Mouse (Mus musculus): ENCODE data around the gene Fbxw11. TPM values are rescaled to one million over a fixed set of nuclear protein-coding genes. Genes with fewer than 3 reads are reported as not detected.

The Fbxw11 gene
- total RNA-seq, 1 experiment, result 45.8 TPM

GRCm38 (mm10) chr11:32619866-32620456 is 22.6 kb upstream of the Fbxw11 start:
- no peak for DNase-seq (ENCODE audit: low read depth, low spot score)
- Histone ChIP-seq H3K4me3 (ENCODE audit: insufficient read depth in 1 of 2, low read depth in 1 of 2, low read length in 2 of 2, poor library complexity in 1 of 2, severe bottlenecking in 1 of 2) (no peak overlapping the region), H3K4me1 (ENCODE audit: control insufficient read depth in 2 of 2, insufficient read depth in 2 of 2, low read length in 2 of 2, poor library complexity in 1 of 2) (peaks cover 2 to 11% of the 10 kb centered on the region in 2 experiments; a peak in 2 of 4 replicates), H3K27ac (ENCODE audit: insufficient read depth, low read depth, low read length, poor library complexity, severe bottlenecking) (no peak overlapping the region), H3K9ac (ENCODE audit: insufficient read depth, low read depth, low read length, poor library complexity, severe bottlenecking) (no peak overlapping the region), H3K9me3 (ENCODE audit: control insufficient read depth, insufficient read depth, low read depth, low read length) (no peaks in the 10 kb centered on the region), H3K36me3 (ENCODE audit: control insufficient read depth, insufficient read depth, low read length, poor library complexity, severe bottlenecking) (peaks cover 9% of the 10 kb centered on the region; the same call in 1 of the 2 replicates)
- in situ Hi-C loops (cut with MboI; ENCODE audit: low sequenced_read_pairs in 2 of 2, unreplicated experiment in 2 of 2), result no loop called here
- TF ChIP-seq ZC3H11A (IDR thresholded peaks at IDR 0.05; ENCODE audit: borderline replicate concordance, low read depth, low read length), result no peak
- no peak for TF ChIP-seq ZNF384 (IDR thresholded peaks at IDR 0.05; ENCODE audit: low read depth, low read length)
- TF ChIP-seq CHD2 (IDR thresholded peaks at IDR 0.05; ENCODE audit: low read depth, low read length), result no peak
- TF ChIP-seq HCFC1 (IDR thresholded peaks at IDR 0.05; ENCODE audit: borderline replicate concordance, insufficient read depth, low read length), result no peak
- no peak for TF ChIP-seq MAFK (IDR thresholded peaks at IDR 0.05; ENCODE audit: insufficient read depth, low read depth, low read length)

- no peak overlapping the region for H3K27ac ChIP-seq (ENCODE audit: insufficient read depth, low read depth, low read length, poor library complexity, severe bottlenecking)
- H3K4me1 ChIP-seq (ENCODE audit: control insufficient read depth in 2 of 2, insufficient read depth in 2 of 2, low read length in 2 of 2, poor library complexity in 1 of 2), result 0 out of 4 replicates have a peak, but pooled peaks cover 0 to 4% of the 10 kb centered on the region in 2 experiments
- TF ChIP-seq MAFK (IDR thresholded peaks at IDR 0.05; ENCODE audit: insufficient read depth, low read depth, low read length) (no peak), ZNF384 (IDR thresholded peaks at IDR 0.05; ENCODE audit: low read depth, low read length) (no peak), CHD2 (IDR thresholded peaks at IDR 0.05; ENCODE audit: low read depth, low read length) (no peak), HCFC1 (IDR thresholded peaks at IDR 0.05; ENCODE audit: borderline replicate concordance, insufficient read depth, low read length) (no peak), ZC3H11A (IDR thresholded peaks at IDR 0.05; ENCODE audit: borderline replicate concordance, low read depth, low read length) (no peak)
- H3K9ac ChIP-seq (ENCODE audit: insufficient read depth, low read depth, low read length, poor library complexity, severe bottlenecking), result no peak overlapping the region
- DNase-seq (ENCODE audit: low read depth, low spot score), result no peak
- no peaks in the 10 kb centered on the region for H3K9me3 ChIP-seq (ENCODE audit: control insufficient read depth, insufficient read depth, low read depth, low read length)
- no peak overlapping the region for H3K4me3 ChIP-seq (ENCODE audit: insufficient read depth in 1 of 2, low read depth in 1 of 2, low read length in 2 of 2, poor library complexity in 1 of 2, severe bottlenecking in 1 of 2)
- peaks cover 7% of the 10 kb centered on the region; the same call in 1 of the 2 replicates for H3K36me3 ChIP-seq (ENCODE audit: control insufficient read depth, insufficient read depth, low read length, poor library complexity, severe bottlenecking)
- in situ Hi-C loops (cut with MboI; ENCODE audit: low sequenced_read_pairs in 2 of 2, unreplicated experiment in 2 of 2), result no loop called here
Observed at GRCm38 (mm10) chr11:32621831-32622478, 20.6 kb upstream of the Fbxw11 start.

- in situ Hi-C loops (cut with MboI; ENCODE audit: low sequenced_read_pairs in 2 of 2, unreplicated experiment in 2 of 2), result no loop called here
- Histone ChIP-seq H3K4me1 (ENCODE audit: control insufficient read depth in 2 of 2, insufficient read depth in 2 of 2, low read length in 2 of 2, poor library complexity in 1 of 2) (0 out of 4 replicates have a peak, but pooled peaks cover 0 to 4% of the 10 kb centered on the region in 2 experiments), H3K36me3 (ENCODE audit: control insufficient read depth, insufficient read depth, low read length, poor library complexity, severe bottlenecking) (peaks cover 3% of the 10 kb centered on the region; the same call in 1 of the 2 replicates), H3K4me3 (ENCODE audit: insufficient read depth in 1 of 2, low read depth in 1 of 2, low read length in 2 of 2, poor library complexity in 1 of 2, severe bottlenecking in 1 of 2) (no peak overlapping the region), H3K9me3 (ENCODE audit: control insufficient read depth, insufficient read depth, low read depth, low read length) (no peaks in the 10 kb centered on the region), H3K9ac (ENCODE audit: insufficient read depth, low read depth, low read length, poor library complexity, severe bottlenecking) (no peak overlapping the region), H3K27ac (ENCODE audit: insufficient read depth, low read depth, low read length, poor library complexity, severe bottlenecking) (no peak overlapping the region)
- TF ChIP-seq HCFC1 (IDR thresholded peaks at IDR 0.05; ENCODE audit: borderline replicate concordance, insufficient read depth, low read length) (no peak), ZC3H11A (IDR thresholded peaks at IDR 0.05; ENCODE audit: borderline replicate concordance, low read depth, low read length) (no peak), ZNF384 (IDR thresholded peaks at IDR 0.05; ENCODE audit: low read depth, low read length) (no peak), MAFK (IDR thresholded peaks at IDR 0.05; ENCODE audit: insufficient read depth, low read depth, low read length) (no peak), CHD2 (IDR thresholded peaks at IDR 0.05; ENCODE audit: low read depth, low read length) (no peak)
- no peak for DNase-seq (ENCODE audit: low read depth, low spot score)
Observed at GRCm38 (mm10) chr11:32622479-32623190, 19.9 kb upstream of the Fbxw11 start.

GRCm38 (mm10) chr11:32623236-32623635 is 19.3 kb upstream of the Fbxw11 start:
- TF ChIP-seq ZNF384 (IDR thresholded peaks at IDR 0.05; ENCODE audit: low read depth, low read length) (no peak), CHD2 (IDR thresholded peaks at IDR 0.05; ENCODE audit: low read depth, low read length) (no peak), MAFK (IDR thresholded peaks at IDR 0.05; ENCODE audit: insufficient read depth, low read depth, low read length) (no peak), ZC3H11A (IDR thresholded peaks at IDR 0.05; ENCODE audit: borderline replicate concordance, low read depth, low read length) (no peak), HCFC1 (IDR thresholded peaks at IDR 0.05; ENCODE audit: borderline replicate concordance, insufficient read depth, low read length) (no peak)
- H3K4me1 ChIP-seq (ENCODE audit: control insufficient read depth in 2 of 2, insufficient read depth in 2 of 2, low read length in 2 of 2, poor library complexity in 1 of 2), result 0 out of 4 replicates have a peak, but pooled peaks cover 0 to 4% of the 10 kb centered on the region in 2 experiments
- in situ Hi-C loops (cut with MboI; ENCODE audit: low sequenced_read_pairs in 2 of 2, unreplicated experiment in 2 of 2), result no loop called here
- no peaks in the 10 kb centered on the region for H3K9me3 ChIP-seq (ENCODE audit: control insufficient read depth, insufficient read depth, low read depth, low read length)
- peaks cover 3% of the 10 kb centered on the region; the same call in 1 of the 2 replicates for H3K36me3 ChIP-seq (ENCODE audit: control insufficient read depth, insufficient read depth, low read length, poor library complexity, severe bottlenecking)
- no peak overlapping the region for H3K4me3 ChIP-seq (ENCODE audit: insufficient read depth in 1 of 2, low read depth in 1 of 2, low read length in 2 of 2, poor library complexity in 1 of 2, severe bottlenecking in 1 of 2)
- no peak for DNase-seq (ENCODE audit: low read depth, low spot score)
- H3K27ac ChIP-seq (ENCODE audit: insufficient read depth, low read depth, low read length, poor library complexity, severe bottlenecking), result no peak overlapping the region
- H3K9ac ChIP-seq (ENCODE audit: insufficient read depth, low read depth, low read length, poor library complexity, severe bottlenecking), result no peak overlapping the region
